Mouse (Mus musculus): ENCODE results near the gene Nthl1. TPM values are rescaled to one million over a fixed set of nuclear protein-coding genes. Genes with fewer than 3 reads are reported as not detected.

Gene Nthl1
- total RNA-seq, 2 experiments from 2014 or later: 4.6 to 5.9 TPM

- no peak for DNase-seq (ENCODE audit: extremely low spot score in 1 of 2, low spot score in 2 of 2)
- intact Hi-C loops (cut with DNase I): no loop called here
Measured at GRCm38 (mm10) chr17:24671346-24671745, 38.9 kb downstream of the Nthl1 start.

- DNase-seq (ENCODE audit: extremely low spot score in 1 of 2, low spot score in 2 of 2): peak in 1 of 2 experiments; percentile 73
- intact Hi-C loops (cut with DNase I): no loop called here
Measured at GRCm38 (mm10) chr17:24672141-24672540, 39.7 kb downstream of the Nthl1 start.

- DNase-seq (ENCODE audit: extremely low spot score in 1 of 2, low spot score in 2 of 2): no peak
- intact Hi-C loops (cut with DNase I): no loop called here
Measured at GRCm38 (mm10) chr17:24674277-24674676, 41.8 kb downstream of the Nthl1 start.

GRCm38 (mm10) chr17:24676187-24676586, 43.7 kb downstream of the Nthl1 start:
- intact Hi-C loops (cut with DNase I): no loop called here
- DNase-seq (ENCODE audit: extremely low spot score in 1 of 2, low spot score in 2 of 2): peak in 1 of 2 experiments; percentile 79

- intact Hi-C loops (cut with DNase I): no loop called here
- DNase-seq (ENCODE audit: extremely low spot score in 1 of 2, low spot score in 2 of 2): no peak
Measured at GRCm38 (mm10) chr17:24676877-24677276, 44.4 kb downstream of the Nthl1 start.

- intact Hi-C loops (cut with DNase I): no loop called here
Measured at GRCm38 (mm10) chr17:24677500-24678080, 45.1 kb downstream of the Nthl1 start.

GRCm38 (mm10) chr17:24686514-24686913, 54.0 kb downstream of the Nthl1 start:
- intact Hi-C loops (cut with DNase I): no loop called here
- no peak for DNase-seq (ENCODE audit: extremely low spot score in 1 of 2, low spot score in 2 of 2)

More at GRCm38 (mm10) chr17:24677500-24678080, 45.1 kb downstream of the Nthl1 start:
- DNase-seq (ENCODE audit: extremely low spot score in 1 of 2, low spot score in 2 of 2): no peak

- intact Hi-C loops (cut with DNase I): no loop called here
- peak in 1 of 2 experiments; percentile 71 for DNase-seq (ENCODE audit: extremely low spot score in 1 of 2, low spot score in 2 of 2)
Measured at GRCm38 (mm10) chr17:24687146-24687595, 54.7 kb downstream of the Nthl1 start.

GRCm38 (mm10) chr17:24687599-24687998, 55.1 kb downstream of the Nthl1 start:
- no peak for DNase-seq (ENCODE audit: extremely low spot score in 1 of 2, low spot score in 2 of 2)
- intact Hi-C loops (cut with DNase I): no loop called here

Small RNA genes within 50 kb of the gene (microRNA-seq; reads per million reads assigned to microRNA genes)
- 1.1 reads per million for gene Gm24589

Other genes with a start within 250 kb of the Nthl1 start
- gene Rnps1, start 218.1 kb upstream of the Nthl1 start, total RNA-seq (2021): 100 to 1,000 TPM; 164 to 166 TPM
- 10 to 100 TPM; 15.1 to 16.9 TPM for gene Eci1, start 206.0 kb upstream of the Nthl1 start, total RNA-seq (2021)
- 1 to 10 TPM; 5.7 to 6.5 TPM for gene Dnase1l2, start 189.6 kb upstream of the Nthl1 start, total RNA-seq (2021)
- gene E4f1, start 162.4 kb upstream of the Nthl1 start, total RNA-seq (2021): 10 to 100 TPM; 30.8 to 31.3 TPM
- 10 to 100 TPM; 66.4 to 66.7 TPM for gene Pgp, start 162.3 kb upstream of the Nthl1 start, total RNA-seq (2021)
- gene Bricd5, start 158.8 kb upstream of the Nthl1 start, total RNA-seq (2021): 1 to 10 TPM in 1 of 2 experiments, under 1 TPM in 1; 0.88 to 1.4 TPM
- 10 to 100 TPM; 31.6 to 37.4 TPM for gene Mlst8, start 153.6 kb upstream of the Nthl1 start, total RNA-seq (2021)
- gene Caskin1, start 144.1 kb upstream of the Nthl1 start, total RNA-seq (2021): 100 to 1,000 TPM; 161 to 162 TPM
- 100 to 1,000 TPM; 105 to 107 TPM for gene Traf7, start 104.7 kb upstream of the Nthl1 start, total RNA-seq (2021)
- 10 to 100 TPM; 22.6 to 29.8 TPM for gene Rab26, start 98.5 kb upstream of the Nthl1 start, total RNA-seq (2021)
- gene Pkd1, start 82.8 kb upstream of the Nthl1 start, total RNA-seq (2021): 10 to 100 TPM; 60.8 to 66.7 TPM
- gene Tsc2, start 50 bp upstream of the Nthl1 start, total RNA-seq (2021): 100 to 1,000 TPM; 130 to 143 TPM
- gene Slc9a3r2, start 17.6 kb downstream of the Nthl1 start, total RNA-seq (2021): 10 to 100 TPM; 55.0 to 55.2 TPM
- not detected for gene Npw, start 25.8 kb downstream of the Nthl1 start, total RNA-seq (2021)
- gene Zfp598, start 37.0 kb downstream of the Nthl1 start, total RNA-seq (2021): 10 to 100 TPM; 37.2 to 38.1 TPM
- 100 to 1,000 TPM; 248 to 254 TPM for gene Syngr3, start 57.3 kb downstream of the Nthl1 start, total RNA-seq (2021)
- 10 to 100 TPM; 21.5 TPM for gene Gfer, start 63.5 kb downstream of the Nthl1 start, total RNA-seq (2021)
- gene Noxo1, start 63.6 kb downstream of the Nthl1 start, total RNA-seq (2021): 1 to 10 TPM; 2.7 to 5.1 TPM
- gene Tbl3, start 75.0 kb downstream of the Nthl1 start, total RNA-seq (2021): 10 to 100 TPM; 30.9 to 37.9 TPM
- gene Rnf151, start 85.4 kb downstream of the Nthl1 start, total RNA-seq (2021): under 1 TPM in 1 of 2 experiments, not detected in 1; 0.69 TPM
- 100 to 1,000 TPM; 575 to 607 TPM for gene Rps2, start 85.4 kb downstream of the Nthl1 start, total RNA-seq (2021)
- gene Ndufb10, start 91.8 kb downstream of the Nthl1 start, total RNA-seq (2021): 100 to 1,000 TPM; 156 to 176 TPM
- gene Rpl3l, start 95.1 kb downstream of the Nthl1 start, total RNA-seq (2021): under 1 TPM; 0.43 to 0.49 TPM
- 10 to 100 TPM; 44.2 to 47.8 TPM for gene Msrb1, start 104.0 kb downstream of the Nthl1 start, total RNA-seq (2021)
- gene Hs3st6, start 120.3 kb downstream of the Nthl1 start, total RNA-seq (2021): under 1 TPM in 1 of 2 experiments, not detected in 1; 0.49 TPM
- not detected for gene Meiob, start 171.6 kb downstream of the Nthl1 start, total RNA-seq (2021)
- 100 to 1,000 TPM in 1 of 2 experiments, 10 to 100 TPM in 1; 92.4 to 102 TPM for gene Hagh, start 207.5 kb downstream of the Nthl1 start, total RNA-seq (2021)
- 10 to 100 TPM; 14.8 to 16.5 TPM for gene Fahd1, start 217.7 kb downstream of the Nthl1 start, total RNA-seq (2021)
- under 1 TPM; 0.17 to 0.32 TPM for gene Igfals, start 233.3 kb downstream of the Nthl1 start, total RNA-seq (2021)

All from left cerebral cortex, postnatal 10 days (tissue).